Mouse (Mus musculus): ENCODE measurements around the gene Hjurp. TPM values are rescaled to one million over a fixed set of nuclear protein-coding genes. Genes with fewer than 3 reads are reported as not detected.
"Not testable (repeated sequence)": the region's sequence is repeated elsewhere in the genome, so short reads cannot be mapped to it uniquely, and the experiment has no call there.

The Hjurp gene
- polyA plus RNA-seq, 2 experiments from 2014 or later = 38.2 to 70.5 TPM

DNA sequence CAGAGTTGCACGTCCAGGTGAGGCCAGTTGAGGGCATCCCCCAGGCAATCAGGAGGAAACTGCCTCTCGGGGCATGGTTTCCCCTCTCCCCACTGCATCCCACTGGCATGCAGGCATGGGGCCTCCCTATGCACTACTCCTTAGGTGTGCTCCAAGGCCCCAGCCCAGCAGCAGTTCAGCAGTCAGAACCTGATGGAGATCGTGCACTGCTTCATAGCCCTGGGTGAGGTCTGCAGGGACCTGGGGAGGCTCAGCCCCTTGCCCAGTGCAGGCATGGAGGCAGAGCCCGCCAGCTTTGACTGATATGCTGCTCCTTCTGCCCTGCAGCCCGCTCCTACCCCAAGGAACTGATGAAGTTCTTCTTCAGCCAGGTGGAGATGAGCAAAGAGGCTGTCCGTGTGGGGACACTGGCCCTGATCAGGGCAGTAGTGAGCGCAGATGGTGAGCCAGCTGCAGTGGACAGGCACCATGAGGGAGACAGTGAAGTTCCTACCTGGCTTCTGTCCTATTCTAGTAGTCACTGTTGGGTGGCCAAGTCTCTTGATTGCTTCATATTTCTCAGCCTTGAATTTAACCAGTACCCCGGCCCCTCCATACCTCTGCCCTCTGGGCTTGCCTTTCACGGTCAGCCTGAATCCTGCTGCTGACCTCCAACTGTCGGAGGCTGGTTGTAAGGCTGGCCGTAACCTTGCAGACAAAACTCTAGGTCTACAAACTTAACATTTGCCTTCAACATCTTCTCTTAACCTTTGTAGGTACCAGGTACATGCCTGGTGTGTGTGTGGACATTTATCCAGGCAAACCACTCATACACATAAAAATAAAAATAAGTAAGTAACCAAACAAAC is 42.2 kb downstream of the Hjurp start:
- no peak for ATAC-seq

- ATAC-seq = no peak
These were observed 42.8 kb downstream of the Hjurp start for GRCm38 (mm10) chr1:88234646-88235045.

GRCm38 (mm10) chr1:88234248-88234610 is 43.2 kb downstream of the Hjurp start:
- no peak for ATAC-seq

- no peak for ATAC-seq
These were observed 43.8 kb downstream of the Hjurp start for GRCm38 (mm10) chr1:88233421-88234247.

DNA sequence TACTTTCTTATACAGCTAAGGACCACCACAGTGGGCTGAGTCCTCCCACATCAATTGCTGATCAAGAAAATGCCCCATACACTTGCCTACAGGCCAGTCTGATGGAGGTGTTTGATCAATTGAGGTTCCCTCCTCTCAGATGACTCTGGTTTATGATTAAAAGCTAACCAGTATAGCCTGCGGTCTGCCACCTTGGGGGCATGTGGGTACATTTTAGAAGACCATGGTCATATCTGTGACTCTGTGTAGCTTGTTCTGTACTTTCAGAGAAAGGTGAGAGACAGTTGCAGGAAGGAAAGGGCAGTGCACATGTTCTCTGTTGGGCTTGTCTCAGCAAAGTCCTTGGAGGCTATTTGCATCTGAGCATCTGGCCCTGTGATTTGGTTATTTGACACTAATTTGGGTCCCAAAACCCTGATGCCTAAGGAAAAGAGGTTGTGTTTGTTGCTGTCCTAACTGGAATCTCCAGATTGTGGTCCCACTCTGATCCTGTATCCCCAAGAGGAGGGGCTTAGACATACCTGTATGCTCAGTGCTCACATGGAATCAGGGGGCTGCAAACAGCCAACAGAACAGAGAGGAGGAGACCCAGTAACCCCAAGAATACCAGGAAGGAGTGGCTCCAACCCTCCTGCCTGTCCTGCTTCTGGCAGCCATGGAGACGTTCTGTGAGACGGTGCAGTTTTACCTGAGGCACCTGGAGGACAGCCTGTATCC is 44.6 kb downstream of the Hjurp start:
- ATAC-seq = no peak

DNA sequence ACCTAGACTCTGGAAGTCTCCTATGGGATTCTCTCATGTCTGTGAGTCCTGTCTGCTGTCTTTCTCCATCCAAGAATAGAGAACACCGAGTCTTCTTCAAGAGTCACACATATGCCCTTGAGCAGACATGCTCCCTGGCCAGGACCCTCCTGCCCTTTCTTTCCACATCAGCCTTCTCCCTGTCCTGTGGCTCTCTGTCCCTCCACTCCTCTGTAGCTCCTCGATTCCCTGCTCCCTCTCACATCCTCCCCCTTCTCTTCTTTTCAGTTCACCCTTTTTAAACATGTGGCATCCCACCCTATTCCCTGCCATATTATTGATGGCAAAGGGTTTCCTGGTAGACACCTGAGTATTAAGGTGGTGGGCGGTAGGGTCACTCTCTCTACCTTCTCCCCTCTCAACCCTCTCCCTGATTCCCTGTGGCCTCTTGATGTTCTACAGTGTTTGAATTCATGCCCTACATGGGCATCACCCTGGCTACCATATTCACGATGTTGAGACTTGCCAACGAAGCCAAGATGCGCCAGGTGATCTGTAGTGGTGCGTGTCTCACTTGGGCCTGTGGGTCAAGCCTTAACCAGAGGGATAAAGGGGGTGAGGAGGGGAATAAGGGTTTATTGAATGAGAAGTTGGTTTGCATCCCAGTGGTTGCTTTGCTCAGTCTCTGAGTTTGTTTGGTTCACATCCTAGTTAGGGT is 45.5 kb downstream of the Hjurp start:
- no peak for ATAC-seq

- ATAC-seq = no peak
These were observed 46.2 kb downstream of the Hjurp start for GRCm38 (mm10) chr1:88230981-88231802.

- ATAC-seq = no peak
These were observed 47.0 kb downstream of the Hjurp start for GRCm38 (mm10) chr1:88230421-88230820.

GRCm38 (mm10) chr1:88229986-88230385 is 47.4 kb downstream of the Hjurp start:
- no peak for ATAC-seq

DNA sequence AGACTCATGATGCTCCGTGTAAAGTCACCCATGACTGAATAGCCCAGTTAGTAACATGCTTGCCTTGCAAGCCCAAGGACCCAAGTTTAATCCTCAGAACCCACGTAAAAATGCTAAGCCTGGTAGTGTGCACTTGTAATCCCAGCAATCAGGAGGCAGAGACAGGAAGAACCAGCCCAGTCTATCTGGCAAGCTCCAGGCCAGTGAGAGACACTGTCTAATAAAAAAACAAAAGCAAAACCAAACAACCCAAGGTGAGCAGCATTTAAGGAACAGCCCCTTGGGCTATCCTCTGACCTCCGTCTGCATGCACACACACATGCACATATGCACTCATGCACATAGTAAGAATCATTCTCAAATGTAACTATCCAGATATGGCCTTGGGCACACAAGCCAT is 47.9 kb downstream of the Hjurp start:
- ATAC-seq = no peak

- no peak for ATAC-seq
These were observed 49.3 kb downstream of the Hjurp start for GRCm38 (mm10) chr1:88228121-88228520.

GRCm38 (mm10) chr1:88227482-88227881 is 50.0 kb downstream of the Hjurp start:
- ATAC-seq = no peak

DNA sequence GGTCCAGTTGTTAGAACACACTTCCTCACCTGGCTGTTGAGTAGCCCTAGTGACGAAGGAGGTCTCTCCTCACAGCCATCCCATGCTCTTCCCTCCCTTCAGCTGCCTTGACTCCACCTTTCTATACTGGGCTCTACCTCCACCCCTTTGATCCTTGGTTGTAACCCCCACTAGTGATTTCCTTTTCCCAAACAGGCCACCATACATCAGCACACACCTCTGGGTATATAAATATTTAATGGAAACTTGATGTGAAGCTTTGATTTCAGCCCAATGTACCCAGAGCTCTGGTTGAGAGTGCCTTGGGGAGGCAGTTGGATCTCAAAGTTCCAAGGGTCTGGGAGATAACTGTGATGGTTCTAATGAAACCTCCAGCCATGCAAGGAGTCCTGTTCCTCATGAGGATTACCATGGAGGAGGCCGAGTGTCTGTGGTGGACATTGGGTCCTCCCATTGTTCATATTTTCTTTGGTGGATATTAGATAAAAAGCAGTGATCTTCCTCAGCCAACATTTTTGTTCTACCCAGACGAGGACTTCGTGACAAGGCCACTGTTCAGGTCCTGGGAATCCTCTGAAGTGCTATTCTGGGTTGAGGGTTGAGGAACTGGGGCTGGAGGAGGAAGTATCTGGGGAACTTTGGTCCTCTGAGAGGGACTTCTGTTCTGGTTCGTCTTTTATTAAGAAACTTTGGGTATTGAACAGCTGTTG is 50.6 kb downstream of the Hjurp start, which contains the start of gene Mroh2a:
Gene Mroh2a (plus strand): TSS at position 317 of the 710 bp plus-strand sequence.
- ATAC-seq = no peak

DNA sequence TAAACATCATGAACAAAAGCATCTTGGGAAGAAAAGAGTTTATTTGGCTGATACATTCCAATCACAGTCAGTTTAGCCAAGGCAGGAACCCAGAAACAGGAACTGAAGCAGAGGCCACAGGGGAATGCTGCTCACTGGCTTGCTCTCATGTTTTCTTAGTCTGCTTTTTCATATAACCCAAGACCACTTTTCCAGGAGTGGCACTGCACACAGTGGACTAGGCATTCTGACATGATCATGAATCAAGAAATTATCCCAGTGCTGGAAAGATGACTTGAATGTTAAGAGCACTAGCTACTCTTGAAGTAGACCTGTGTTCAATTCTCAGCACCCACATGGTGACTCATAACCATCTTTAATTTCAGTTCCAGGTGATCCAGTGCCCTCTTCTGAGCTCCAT is 51.7 kb downstream of the Hjurp start:
- ATAC-seq = no peak

DNA sequence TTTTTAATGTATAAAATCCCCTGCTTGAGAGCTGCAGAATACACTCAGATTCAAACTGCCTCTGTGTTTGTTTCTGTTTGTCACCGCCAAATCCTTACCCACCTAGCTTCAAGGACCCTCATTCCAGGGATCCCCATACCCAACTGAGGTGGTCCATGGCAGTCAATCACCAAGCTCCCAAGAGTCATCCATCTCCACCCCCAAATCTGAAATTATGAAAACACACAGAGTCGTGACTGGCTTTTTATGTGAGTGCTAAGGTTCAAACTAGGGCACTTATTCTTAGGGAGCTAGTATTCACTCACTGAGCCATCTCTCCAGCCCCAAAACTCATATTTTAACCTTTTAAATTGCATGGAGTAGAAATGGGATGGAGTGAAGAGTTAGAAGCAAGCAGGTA is 52.1 kb downstream of the Hjurp start:
- not testable (repeated sequence) for ATAC-seq

DNA sequence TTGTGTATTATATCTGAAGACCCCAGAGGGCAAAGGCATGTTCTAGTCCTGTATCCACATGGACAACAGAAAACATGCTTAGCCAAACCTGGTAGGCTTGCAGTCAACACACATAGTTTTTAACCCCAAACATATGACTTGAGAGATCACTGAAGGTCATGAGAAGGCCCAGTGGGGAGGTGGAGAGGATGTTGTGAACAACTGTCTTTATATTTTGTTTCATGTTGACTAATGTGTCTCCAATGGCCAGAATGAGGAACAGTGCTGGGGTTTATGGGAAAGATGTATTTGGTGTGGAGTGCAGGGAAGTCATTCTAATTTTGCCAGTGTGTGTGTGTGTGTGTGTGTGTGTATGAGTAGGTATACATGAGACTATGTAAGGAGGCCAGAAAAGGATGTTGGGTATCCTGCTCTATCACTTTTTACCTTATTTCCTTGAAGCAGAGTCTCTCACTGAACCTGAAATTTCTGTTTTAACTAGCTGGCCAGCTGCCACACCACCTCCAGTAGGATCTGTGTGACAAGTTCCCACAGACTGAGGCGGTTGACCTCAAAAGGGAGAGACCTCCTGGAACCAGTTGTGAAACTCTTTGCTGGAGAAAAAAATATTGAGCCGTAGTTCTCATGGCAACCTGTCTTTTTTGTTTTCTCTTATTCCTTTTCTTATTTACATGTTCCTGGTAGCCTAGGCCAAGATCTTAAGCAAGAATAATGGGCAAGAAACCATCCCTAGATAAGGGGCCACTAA is 53.2 kb downstream of the Hjurp start:
- no peak for ATAC-seq

DNA sequence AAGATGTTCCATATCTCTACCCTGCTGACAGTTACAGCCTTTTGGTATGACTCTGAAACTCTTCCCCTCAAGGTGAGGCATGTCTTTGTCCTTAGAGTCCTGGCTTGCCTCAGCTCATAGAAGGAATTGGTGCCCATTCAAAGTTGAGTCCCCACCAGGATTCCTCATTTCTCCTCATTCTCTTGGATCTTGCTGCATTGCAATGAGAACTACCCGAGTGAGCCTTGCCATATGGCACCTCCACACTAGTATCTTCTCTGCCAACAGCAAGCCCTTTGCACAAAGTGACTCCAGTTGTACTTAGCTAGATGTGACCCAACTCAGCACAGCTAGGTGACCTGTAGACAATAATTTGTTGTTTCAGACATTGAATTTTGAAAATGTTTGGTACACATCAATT is 53.8 kb downstream of the Hjurp start:
- no peak for ATAC-seq

DNA sequence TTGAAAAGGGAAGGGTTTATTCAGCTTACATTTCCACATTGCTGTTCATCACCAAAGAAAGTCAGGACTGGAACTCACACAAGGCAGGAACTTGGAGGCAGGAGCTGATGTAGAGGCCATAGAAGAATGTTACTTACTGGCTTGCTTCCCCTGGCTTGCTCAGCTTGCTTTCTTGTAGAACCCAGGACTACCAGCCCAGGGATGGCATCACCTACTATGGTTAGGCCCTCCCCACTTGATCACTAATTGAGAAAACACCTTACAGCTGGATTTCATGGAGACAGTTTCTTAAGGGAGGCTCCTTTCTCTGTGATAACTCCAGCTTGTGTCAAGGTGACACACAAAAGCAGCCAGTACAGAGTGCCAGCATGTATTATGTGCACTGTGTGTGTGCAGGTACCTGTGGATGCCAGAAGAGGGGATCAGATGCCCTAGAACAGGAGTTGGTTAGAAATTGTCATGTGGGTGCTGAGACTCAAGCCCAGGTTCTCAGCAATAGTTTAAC is 54.4 kb downstream of the Hjurp start:
- ATAC-seq = not testable (repeated sequence)

- ATAC-seq = no peak
These were observed 55.2 kb downstream of the Hjurp start for GRCm38 (mm10) chr1:88222216-88222615.

DNA sequence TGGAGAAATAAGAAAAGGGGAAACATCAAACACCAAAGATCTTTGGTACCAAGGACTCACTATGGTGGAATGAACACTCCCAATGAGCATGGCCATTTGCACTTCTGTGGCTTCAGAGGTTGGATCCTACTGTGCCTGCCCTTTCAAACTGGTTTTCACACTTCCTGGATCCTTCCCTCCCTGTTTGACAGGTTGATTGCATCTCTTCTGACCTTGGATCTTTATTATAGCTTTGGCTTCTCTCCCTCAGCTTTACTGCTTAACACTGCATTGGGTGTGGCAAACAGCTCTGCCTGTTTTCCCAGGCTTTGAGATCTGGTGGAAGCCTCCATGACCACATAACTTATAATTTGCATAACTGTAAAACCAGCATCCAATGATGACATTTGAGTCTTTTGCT is 57.1 kb downstream of the Hjurp start:
- no peak for ATAC-seq
